Mouse (Mus musculus) cerebellum, postnatal 36 days (tissue): ENCODE results near the gene Cartpt.
"Not testable (repeated sequence)": the region's sequence is repeated elsewhere in the genome, so short reads cannot be mapped to it uniquely, and the experiment has no call there.

Source experiments
- DNase-seq, 2 experiments: peaks; one replicate each; pipeline ENCODE4 v3.0.0; 2021 to 2022; ENCODE audit warnings: mixed read lengths in 2 of 2

The Cartpt gene

GRCm38 (mm10) chr13:99855229-99855628 is 45.7 kb downstream of the Cartpt start:
- DNase-seq: no peak

- no peak for DNase-seq
Measured at GRCm38 (mm10) chr13:99853131-99853530, 47.8 kb downstream of the Cartpt start.

GRCm38 (mm10) chr13:99852416-99852815 is 48.5 kb downstream of the Cartpt start:
- DNase-seq: not testable (repeated sequence)

- DNase-seq: no peak
Measured at GRCm38 (mm10) chr13:99851026-99851425, 49.9 kb downstream of the Cartpt start.

- DNase-seq: peak; percentile 44 to 50
Measured at GRCm38 (mm10) chr13:99849597-99849996, 51.3 kb downstream of the Cartpt start.
